Mouse (Mus musculus): ENCODE results near the gene Cnot6. TPM values are rescaled to one million over a fixed set of nuclear protein-coding genes. Genes with fewer than 3 reads are reported as not detected.

The Cnot6 gene
- total RNA-seq, 2 experiments from 2014 or later, result 42.6 to 45.2 TPM

- intact Hi-C loops (cut with DNase I), result no loop called here
- DNase-seq (ENCODE audit: low spot score in 2 of 2), result no peak
These were observed 49.2 kb downstream of the Cnot6 start, which contains the start of gene Scgb3a1 for GRCm38 (mm10) chr11:49663310-49663709. Scgb3a1 (plus strand) TSS chr11:49663610.

GRCm38 (mm10) chr11:49662292-49662780, 50.2 kb downstream of the Cnot6 start:
- no peak for DNase-seq (ENCODE audit: low spot score in 2 of 2)
- intact Hi-C loops (cut with DNase I), result no loop called here

GRCm38 (mm10) chr11:49659470-49659799, 53.1 kb downstream of the Cnot6 start:
- intact Hi-C loops (cut with DNase I), result no loop called here
- no peak for DNase-seq (ENCODE audit: low spot score in 2 of 2)

GRCm38 (mm10) chr11:49658791-49659469, 53.6 kb downstream of the Cnot6 start:
- intact Hi-C loops (cut with DNase I), result no loop called here
- no peak for DNase-seq (ENCODE audit: low spot score in 2 of 2)

GRCm38 (mm10) chr11:49658065-49658464, 54.5 kb downstream of the Cnot6 start:
- DNase-seq (ENCODE audit: low spot score in 2 of 2), result no peak
- intact Hi-C loops (cut with DNase I), result no loop called here

- intact Hi-C loops (cut with DNase I), result no loop called here
- no peak for DNase-seq (ENCODE audit: low spot score in 2 of 2)
These were observed 57.0 kb downstream of the Cnot6 start for GRCm38 (mm10) chr11:49655501-49655900.

GRCm38 (mm10) chr11:49654651-49655050, 57.9 kb downstream of the Cnot6 start:
- DNase-seq (ENCODE audit: low spot score in 2 of 2), result no peak
- intact Hi-C loops (cut with DNase I), result loop anchor here (5.0 kb wide), 2 partner anchors 58 to 213 kb away; partner anchors contain the start of gene Cnot6

GRCm38 (mm10) chr11:49653079-49653408, 59.5 kb downstream of the Cnot6 start:
- intact Hi-C loops (cut with DNase I), result loop anchor here (5.0 kb wide), 2 partner anchors 59 to 214 kb away; partner anchors contain the start of gene Cnot6
- no peak for DNase-seq (ENCODE audit: low spot score in 2 of 2)

GRCm38 (mm10) chr11:49652401-49653078, 60.0 kb downstream of the Cnot6 start:
- intact Hi-C loops (cut with DNase I), result loop anchor here (5.0 kb wide), 2 partner anchors 60 to 215 kb away; partner anchors contain the start of gene Cnot6
- peak; percentile 93 for DNase-seq (ENCODE audit: low spot score in 2 of 2)

- intact Hi-C loops (cut with DNase I), result loop anchor here (5.0 kb wide), 2 partner anchors 60 to 215 kb away; partner anchors contain the start of gene Cnot6
- no peak for DNase-seq (ENCODE audit: low spot score in 2 of 2)
These were observed 60.7 kb downstream of the Cnot6 start for GRCm38 (mm10) chr11:49651762-49652322.

GRCm38 (mm10) chr11:49650994-49651761, 61.3 kb downstream of the Cnot6 start:
- intact Hi-C loops (cut with DNase I), result loop anchor here (5.0 kb wide), 2 partner anchors 61 to 216 kb away; partner anchors contain the start of gene Cnot6
- DNase-seq (ENCODE audit: low spot score in 2 of 2), result peak; percentile 38 to 65

GRCm38 (mm10) chr11:49650113-49650993, 62.2 kb downstream of the Cnot6 start:
- DNase-seq (ENCODE audit: low spot score in 2 of 2), result peak in 1 of 2 experiments; percentile 35
- intact Hi-C loops (cut with DNase I), result loop anchor here (5.0 kb wide), 2 partner anchors 62 to 217 kb away; partner anchors contain the start of gene Cnot6

- intact Hi-C loops (cut with DNase I), result no loop called here
These were observed 66.8 kb downstream of the Cnot6 start for GRCm38 (mm10) chr11:49645677-49646076.

GRCm38 (mm10) chr11:49636449-49636848, 76.1 kb downstream of the Cnot6 start:
- DNase-seq (ENCODE audit: low spot score in 2 of 2), result peak in 1 of 2 experiments; percentile 31
- intact Hi-C loops (cut with DNase I), result no loop called here

More at GRCm38 (mm10) chr11:49645677-49646076, 66.8 kb downstream of the Cnot6 start:
- DNase-seq (ENCODE audit: low spot score in 2 of 2), result no peak

- intact Hi-C loops (cut with DNase I), result no loop called here
- no peak for DNase-seq (ENCODE audit: low spot score in 2 of 2)
These were observed 76.9 kb downstream of the Cnot6 start for GRCm38 (mm10) chr11:49635671-49636070.

GRCm38 (mm10) chr11:49634101-49634500, 78.4 kb downstream of the Cnot6 start:
- DNase-seq (ENCODE audit: low spot score in 2 of 2), result no peak
- intact Hi-C loops (cut with DNase I), result no loop called here

GRCm38 (mm10) chr11:49632256-49632655, 80.3 kb downstream of the Cnot6 start:
- intact Hi-C loops (cut with DNase I), result no loop called here
- no peak for DNase-seq (ENCODE audit: low spot score in 2 of 2)

GRCm38 (mm10) chr11:49631154-49631553, 81.4 kb downstream of the Cnot6 start:
- intact Hi-C loops (cut with DNase I), result no loop called here
- DNase-seq (ENCODE audit: low spot score in 2 of 2), result no peak
